Mouse (Mus musculus) telencephalon, adult 2 months (tissue): Measurements from ENCODE around the gene Gm4778.
"Not testable (repeated sequence)": the region's sequence is repeated elsewhere in the genome, so short reads cannot be mapped to it uniquely, and the experiment has no call there.

Experiments used
- DNase-seq: peaks from one replicate; pipeline ENCODE4 v3.0.0-alpha.2; 2011; ENCODE audit warnings: low read depth, low spot score

Gene Gm4778

GRCm38 (mm10) chr3:94263736-94264135 lies at the start of gene Gm4778:
Gene Gm4778, plus strand, starts transcription at chr3:94264036.
- not testable (repeated sequence) for DNase-seq

DNA sequence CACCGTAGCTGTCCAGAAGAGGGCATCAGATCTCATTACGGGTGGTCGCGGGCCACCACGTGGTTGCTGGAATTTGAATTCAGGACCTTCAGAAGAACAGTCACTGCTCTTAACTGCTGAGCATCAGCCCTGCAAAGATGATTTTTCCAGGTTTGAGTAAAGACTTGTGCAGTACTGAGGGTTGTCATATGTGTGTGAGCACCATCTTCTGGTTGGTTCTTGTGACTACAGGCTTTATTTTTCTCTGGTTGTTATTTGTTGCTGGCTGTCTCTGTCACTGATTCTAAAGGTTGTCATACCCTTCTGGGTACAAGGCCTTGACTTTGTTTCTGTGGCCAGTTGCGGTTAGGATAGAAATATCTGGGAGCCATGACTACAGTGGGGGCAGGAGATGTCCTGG lies 3.2 kb upstream of the Gm4778 start:
- peak; percentile 26 for DNase-seq

DNA sequence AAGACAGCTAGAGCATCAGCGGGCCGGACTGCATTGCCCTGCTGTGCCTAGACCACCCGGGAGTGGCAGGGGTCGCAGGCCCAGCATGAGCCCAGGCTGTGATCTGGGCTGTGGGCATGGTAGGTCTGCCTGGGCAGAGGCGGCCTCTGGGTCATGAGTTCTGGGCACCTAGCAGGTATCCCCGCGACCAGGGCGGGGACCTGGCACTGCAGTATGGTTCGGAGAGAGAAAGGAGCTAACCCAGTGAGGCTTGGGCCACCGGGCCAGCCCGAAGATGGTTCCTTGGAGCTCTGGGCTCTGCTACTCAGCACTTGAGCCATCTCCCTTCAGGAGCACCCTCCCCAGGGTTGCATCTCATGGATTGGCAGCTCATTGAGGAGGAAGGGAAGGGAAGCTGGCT lies 12.2 kb downstream of the Gm4778 start:
- DNase-seq, result no peak

DNA sequence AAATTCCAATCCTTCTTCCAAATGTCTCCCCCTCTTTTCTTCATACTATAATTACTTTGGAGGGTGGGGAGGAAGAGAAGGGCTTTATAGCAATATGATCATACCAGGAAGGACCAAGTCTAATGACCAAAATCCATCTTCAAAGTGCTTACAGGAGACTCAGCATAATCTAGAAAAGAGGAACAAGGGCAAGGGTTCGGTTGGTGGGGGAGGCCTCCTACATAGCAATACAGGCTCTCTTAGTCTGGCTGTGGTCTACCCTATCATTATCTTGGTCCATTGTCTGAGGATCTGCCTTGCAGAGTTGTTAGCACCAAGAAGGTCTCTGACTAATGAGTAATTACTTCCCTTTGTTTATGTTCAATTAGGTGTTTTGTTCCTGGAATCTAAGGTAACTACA lies 41.6 kb downstream of the Gm4778 start:
- DNase-seq, result no peak

GRCm38 (mm10) chr3:94306975-94307374 lies 43.1 kb downstream of the Gm4778 start:
- DNase-seq, result no peak

- DNase-seq, result peak; percentile 87
Measured at GRCm38 (mm10) chr3:94309633-94310363, 46.0 kb downstream of the Gm4778 start, which contains the start of gene Them4. Gene Them4, plus strand, starts transcription at chr3:94310089.

GRCm38 (mm10) chr3:94310491-94310890 lies 46.7 kb downstream of the Gm4778 start:
- peak; percentile 9 for DNase-seq

- no peak for DNase-seq
Measured at GRCm38 (mm10) chr3:94310911-94311310, 47.1 kb downstream of the Gm4778 start.

GRCm38 (mm10) chr3:94311376-94311775 lies 47.5 kb downstream of the Gm4778 start:
- DNase-seq, result no peak
